Mouse (Mus musculus) olfactory bulb, adult 2 months (tissue): ENCODE results near the gene Gm42715. TPM values are rescaled to one million over a fixed set of nuclear protein-coding genes. Genes with fewer than 3 reads are reported as not detected.

ENCODE experiments used
- H3K27ac ChIP-seq: fragments of 200-500 bp; 2 replicates; pipeline ENCODE4 v1.5.1; 2012; ENCODE audit warnings: low read depth, low read length; ENCODE audit not compliant: insufficient read depth
- H3K4me1 ChIP-seq: fragments of 200-500 bp; 2 replicates; pipeline ENCODE4 v1.6.1; 2012; ENCODE audit warnings: low read length; ENCODE audit not compliant: control insufficient read depth, insufficient read depth
- H3K4me3 ChIP-seq: fragments of 200-500 bp; 2 replicates; pipeline ENCODE4 v1.5.1; 2012; ENCODE audit warnings: mild to moderate bottlenecking, low read depth, low read length, moderate library complexity; ENCODE audit not compliant: insufficient read depth
- CTCF ChIP-seq: fragments of 200-500 bp; IDR thresholded peaks from 2 replicates; pipeline ENCODE4 v1.5.1; 2012; ENCODE audit warnings: low read depth, mild to moderate bottlenecking, low read length, moderate library complexity; ENCODE audit not compliant: insufficient read depth
- POLR2A ChIP-seq: fragments of 200-500 bp; IDR thresholded peaks from 2 replicates; pipeline ENCODE4 v1.6.1; 2012; ENCODE audit warnings: mild to moderate bottlenecking, low read depth, low read length, moderate library complexity; ENCODE audit not compliant: insufficient read depth
- WGBS: fragments of 180-500 bp; shearing (Covaris S2); methylation state at CpG from one replicate; pipeline ENCODE4 v1.1.7; 2018; 5-methylcytosine and 5-hydroxymethylcytosine counted together
- polyA plus RNA-seq: library from polyadenylated mRNA; stranded (reverse); fragments of >200 nt; gene quantifications from 2 replicates; pipeline ENCODE4 v1.2.4, GENCODE M21; 2012; ENCODE audit warnings: low replicate concordance; ENCODE audit not compliant: missing spikeins, insufficient read depth, insufficient read length

Gene Gm42715
- polyA plus RNA-seq, 1 experiment = not detected

DNA sequence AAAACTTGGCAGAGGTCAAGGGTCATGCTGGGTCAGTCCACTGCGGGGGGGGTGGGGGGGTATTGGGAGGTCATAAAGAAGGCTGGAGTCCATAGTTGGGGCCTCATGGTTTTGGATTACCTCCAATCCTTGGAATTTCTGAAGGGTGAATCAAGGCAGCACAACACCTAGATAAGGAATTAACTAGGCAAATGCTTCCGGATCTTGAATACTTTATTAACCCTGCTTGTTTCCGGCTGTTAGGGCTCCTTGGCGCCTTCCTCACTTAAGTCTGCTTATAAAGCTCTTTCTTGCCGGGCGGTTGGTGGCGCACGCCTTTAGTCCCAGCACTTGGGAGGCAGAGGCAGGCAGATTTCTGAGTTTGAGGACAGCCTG is 6.4 kb upstream of the Gm42715 start:
- TF ChIP-seq POLR2A (no peak), CTCF (no peak)

GRCm38 (mm10) chr7:127513781-127514180 is 5.6 kb upstream of the Gm42715 start:
- Histone ChIP-seq H3K27ac (no peak overlapping the region), H3K4me1 (peaks cover 5% of the 10 kb centered on the region; the same call in 1 of the 2 replicates), H3K4me3 (no peak overlapping the region)
- 50% methylated on average over 3 of the region's 3 CpGs for WGBS
- TF ChIP-seq POLR2A (no peak), CTCF (no peak)

More for the DNA sequence above, 6.4 kb upstream of the Gm42715 start:
- H3K4me3 ChIP-seq = peak overlapping the region; percentile 99
- 18% methylated on average over 8 of the region's 8 CpGs for WGBS
- no peak overlapping the region for H3K27ac ChIP-seq
- H3K4me1 ChIP-seq = peaks cover 5% of the 10 kb centered on the region; the same call in 1 of the 2 replicates

- H3K4me3 ChIP-seq = no peak overlapping the region
- WGBS = 70% methylated on average over 7 of the region's 7 CpGs
- TF ChIP-seq CTCF (no peak), POLR2A (no peak)
- H3K27ac ChIP-seq = no peak overlapping the region
- H3K4me1 ChIP-seq = peaks cover 5% of the 10 kb centered on the region; the same call in 1 of the 2 replicates
These were observed 3.5 kb upstream of the Gm42715 start for GRCm38 (mm10) chr7:127515846-127516245.

- WGBS = 91% methylated on average over 7 of the region's 7 CpGs
- H3K4me1 ChIP-seq = peaks cover 5% of the 10 kb centered on the region; the same call in 1 of the 2 replicates
- H3K4me3 ChIP-seq = no peak overlapping the region
- TF ChIP-seq CTCF (no peak), POLR2A (no peak)
- no peak overlapping the region for H3K27ac ChIP-seq
These were observed 3.0 kb upstream of the Gm42715 start for GRCm38 (mm10) chr7:127516344-127516743.

DNA sequence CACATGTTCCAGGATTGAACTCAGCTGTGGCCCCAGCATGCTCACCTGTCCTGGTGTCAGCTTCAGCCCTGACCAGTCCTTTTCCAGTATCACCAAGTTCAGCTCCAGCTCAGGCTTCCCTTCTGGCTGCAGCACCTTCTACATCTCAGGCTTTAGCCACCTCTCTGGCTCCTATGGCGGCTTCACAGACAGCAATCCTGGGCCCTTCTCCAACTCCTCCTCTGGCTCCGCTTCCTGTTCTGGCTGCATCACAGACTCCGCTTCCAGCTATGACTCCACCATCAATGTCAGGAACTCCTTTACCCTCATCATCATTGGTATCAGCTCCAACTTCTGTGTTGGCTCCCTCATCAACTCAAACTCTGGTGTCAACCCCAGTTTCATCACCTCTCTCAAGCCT is 22.3 kb downstream of the Gm42715 start:
- Histone ChIP-seq H3K27ac (no peak overlapping the region), H3K4me1 (peaks cover 9% of the 10 kb centered on the region; the same call in 1 of the 2 replicates), H3K4me3 (no peak overlapping the region)
- TF ChIP-seq POLR2A (no peak), CTCF (no peak)
- 59% methylated on average over 3 of the region's 3 CpGs for WGBS

DNA sequence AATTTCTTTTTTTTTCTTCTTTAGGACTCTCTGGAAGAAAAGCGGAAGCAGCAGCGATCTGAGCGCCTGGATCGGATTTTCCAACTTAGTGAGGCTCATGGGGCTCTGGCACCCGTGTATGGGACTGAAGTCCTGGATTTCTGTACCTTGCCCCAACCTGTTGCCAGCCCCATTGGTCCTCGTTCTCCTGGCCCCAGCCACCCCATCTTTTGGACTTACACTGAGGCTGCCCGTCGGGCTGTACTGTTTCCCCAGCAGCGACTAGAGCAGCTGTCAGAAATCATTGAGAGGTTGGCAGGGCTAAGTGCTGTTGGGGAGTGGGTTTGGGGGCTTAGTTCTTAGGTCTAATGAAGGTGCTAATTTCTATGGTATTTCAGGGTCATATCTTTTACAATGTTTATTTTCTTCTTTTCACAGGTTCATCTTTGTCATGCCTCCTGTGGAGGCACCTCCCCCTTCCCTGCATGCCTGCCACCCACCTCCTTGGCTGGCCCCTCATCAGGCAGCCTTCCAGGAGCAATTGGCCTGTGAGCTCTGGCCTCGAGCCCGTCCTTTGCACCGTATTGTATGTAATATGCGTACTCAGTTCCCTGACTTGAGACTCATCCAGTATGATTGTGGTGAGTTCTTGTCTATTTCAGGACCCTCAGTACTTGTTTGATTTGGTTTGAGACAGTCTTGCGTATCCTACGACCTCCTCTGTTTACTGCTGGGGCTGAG is 29.9 kb downstream of the Gm42715 start:
- 36% methylated on average over 15 of the region's 15 CpGs for WGBS

DNA sequence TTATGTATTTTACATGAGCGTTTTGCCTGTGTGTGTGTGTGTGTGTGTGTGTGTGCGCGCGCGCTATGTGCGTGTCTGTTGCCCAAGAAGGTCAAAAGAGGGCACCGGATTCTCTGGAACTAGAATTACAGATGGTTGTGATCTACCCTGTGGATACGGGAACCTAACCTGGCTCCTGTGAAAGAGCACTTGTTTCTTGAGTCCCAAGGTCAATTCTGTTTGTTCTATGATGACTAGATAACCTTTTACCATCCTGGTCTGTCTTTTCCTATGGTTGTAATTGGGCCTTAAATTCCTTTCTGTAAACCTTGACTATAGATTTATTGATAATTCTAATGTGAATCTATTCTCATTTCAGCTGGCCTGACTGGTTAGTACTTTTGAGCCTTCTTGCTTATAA is 32.2 kb downstream of the Gm42715 start:
- Histone ChIP-seq H3K4me3 (no peak overlapping the region), H3K4me1 (peaks cover 3% of the 10 kb centered on the region; the same call in 1 of the 2 replicates), H3K27ac (no peak overlapping the region)
- 94% methylated on average over 8 of the region's 8 CpGs for WGBS
- no peak for TF ChIP-seq POLR2A

More for the DNA sequence above, 29.9 kb downstream of the Gm42715 start:
- no peak overlapping the region for H3K4me3 ChIP-seq
- TF ChIP-seq POLR2A (no peak), CTCF (no peak)
- H3K27ac ChIP-seq = no peak overlapping the region
- H3K4me1 ChIP-seq = peaks cover 3% of the 10 kb centered on the region; the same call in 1 of the 2 replicates

DNA sequence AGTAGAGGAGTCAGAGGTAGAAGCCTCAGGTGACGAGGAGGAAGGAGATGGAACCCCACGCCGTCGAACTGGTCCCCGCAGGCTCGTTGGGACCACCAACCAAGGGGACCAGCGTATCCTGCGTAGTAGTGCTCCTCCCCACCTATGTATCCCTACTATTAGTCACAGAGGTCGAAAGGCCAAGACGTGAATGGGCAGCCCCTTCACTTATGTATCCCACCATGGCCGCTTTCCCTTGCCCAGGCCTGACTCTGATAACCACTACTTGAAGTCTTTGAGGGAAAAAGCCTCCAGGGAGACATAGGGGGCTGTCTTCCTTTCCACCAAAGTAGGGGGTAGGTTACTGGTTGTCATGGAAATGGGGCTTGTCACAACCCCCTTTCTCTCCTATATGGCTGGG is 41.2 kb downstream of the Gm42715 start:
- Histone ChIP-seq H3K4me3 (no peak overlapping the region), H3K4me1 (peaks cover 4% of the 10 kb centered on the region; the same call in 1 of the 2 replicates), H3K27ac (no peak overlapping the region)
- TF ChIP-seq CTCF (no peak), POLR2A (no peak)
- 96% methylated on average over 11 of the region's 11 CpGs for WGBS

GRCm38 (mm10) chr7:127561340-127561858 is 42.0 kb downstream of the Gm42715 start, which contains the start of gene Tmem265:
Tmem265 (plus strand) TSS chr7:127561390.
- Histone ChIP-seq H3K4me1 (peaks cover 4% of the 10 kb centered on the region; the same call in 1 of the 2 replicates), H3K4me3 (no peak within 1 kb of the TSS), H3K27ac (no peak within 1 kb of the TSS)
- 81% methylated on average over 5 of the region's 5 CpGs for WGBS
- TF ChIP-seq CTCF (no peak), POLR2A (no peak)
